Mouse (Mus musculus): Measurements from ENCODE around the gene Gm8879.
"Not testable (repeated sequence)": the region's sequence is repeated elsewhere in the genome, so short reads cannot be mapped to it uniquely, and the experiment has no call there.

Gm8879 gene

DNA sequence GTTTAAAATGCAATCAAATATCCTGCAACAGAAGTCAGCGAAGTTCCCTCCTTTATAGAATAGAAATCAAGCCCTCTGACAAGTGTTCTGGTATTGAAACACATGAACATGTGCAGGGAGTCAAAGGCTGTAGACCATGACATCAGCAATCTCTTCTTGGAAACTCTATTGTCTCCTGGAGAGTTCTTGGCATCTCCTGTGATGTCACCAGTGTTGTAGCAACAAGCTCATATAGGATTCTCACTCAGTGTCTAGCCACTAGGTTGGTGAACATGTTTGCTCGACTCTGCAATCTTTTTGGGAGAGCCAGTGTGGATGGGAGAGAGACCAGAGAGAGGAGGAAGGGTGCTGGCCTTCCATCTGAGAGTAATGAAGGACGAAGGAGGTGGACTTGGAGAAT is at the start of gene Gm8879:
Gm8879 (plus strand) TSS at position 301 of the 400 bp plus-strand sequence.
- ATAC-seq (ENCODE audit: low TSS enrichment), result not testable (repeated sequence)

GRCm38 (mm10) chr5:11138031-11138430 is 10.6 kb downstream of the Gm8879 start:
- ATAC-seq (ENCODE audit: low TSS enrichment), result not testable (repeated sequence)

All from frontal cortex, adult (tissue).